Mouse (Mus musculus) ES-E14 (cell line): Measurements from ENCODE around the gene Ogfrl1.

ENCODE experiments used
- CHD2 ChIP-seq: IDR thresholded peaks from 2 replicates; pipeline ENCODE4 v1.6.1; 2014; ENCODE audit warnings: mild to moderate bottlenecking, low read depth, low read length, inconsistent platforms
- HCFC1 ChIP-seq: IDR thresholded peaks from 2 replicates; pipeline ENCODE4 v1.6.1; 2012; ENCODE audit warnings: low read length, inconsistent platforms, borderline replicate concordance; ENCODE audit not compliant: insufficient read depth
- MAFK ChIP-seq: IDR thresholded peaks from 2 replicates; pipeline ENCODE4 v1.6.1; 2014; ENCODE audit warnings: mild to moderate bottlenecking, low read depth, low read length, inconsistent platforms; ENCODE audit not compliant: insufficient read depth
- ZC3H11A ChIP-seq: IDR thresholded peaks from 2 replicates; pipeline ENCODE4 v1.6.1; 2012; ENCODE audit warnings: low read depth, mild to moderate bottlenecking, inconsistent platforms, low read length, borderline replicate concordance
- ZNF384 ChIP-seq: IDR thresholded peaks from 2 replicates; pipeline ENCODE4 v1.6.1; 2012; ENCODE audit warnings: low read depth, low read length, inconsistent platforms

GRCm38 (mm10) chr1:23433612-23434011 lies 36.0 kb upstream of the Ogfrl1 start:
- TF ChIP-seq MAFK (no peak), ZC3H11A (no peak), HCFC1 (no peak), ZNF384 (no peak), CHD2 (no peak)
